Mouse (Mus musculus) MN1 (cell line): ENCODE measurements at regions not wholly inside any gene's neighbourhood (a gene's known extent, or its start where the extent isn't known, plus 50 kb on each side); places are given as distances from the start of the nearest gene placed in this dataset.

Experiments
- DNase-seq: peaks from one replicate; pipeline ENCODE4 v3.0.0-alpha.2; 2016; ENCODE audit warnings: low spot score

DNA sequence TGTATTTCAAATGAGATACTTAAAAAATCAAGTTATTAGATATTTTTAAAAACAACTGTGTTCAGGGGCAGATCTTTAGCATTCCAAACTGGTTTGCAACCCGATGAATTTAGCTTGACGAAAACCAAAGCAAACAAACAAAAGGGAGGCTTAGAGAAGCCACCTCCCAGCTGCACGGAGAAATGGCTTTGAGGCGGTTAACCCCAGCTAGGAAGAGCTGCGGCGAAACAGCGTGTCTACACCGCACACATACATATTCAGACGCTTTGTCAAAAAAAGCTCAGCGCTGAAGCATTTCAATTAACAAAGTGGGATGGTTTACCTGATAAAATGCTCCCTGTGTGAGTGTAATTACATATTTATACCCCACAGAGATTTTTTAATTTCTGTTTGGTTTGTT, 123.0 kb upstream of the Ap5m1 start:
- DNase-seq = no peak

DNA sequence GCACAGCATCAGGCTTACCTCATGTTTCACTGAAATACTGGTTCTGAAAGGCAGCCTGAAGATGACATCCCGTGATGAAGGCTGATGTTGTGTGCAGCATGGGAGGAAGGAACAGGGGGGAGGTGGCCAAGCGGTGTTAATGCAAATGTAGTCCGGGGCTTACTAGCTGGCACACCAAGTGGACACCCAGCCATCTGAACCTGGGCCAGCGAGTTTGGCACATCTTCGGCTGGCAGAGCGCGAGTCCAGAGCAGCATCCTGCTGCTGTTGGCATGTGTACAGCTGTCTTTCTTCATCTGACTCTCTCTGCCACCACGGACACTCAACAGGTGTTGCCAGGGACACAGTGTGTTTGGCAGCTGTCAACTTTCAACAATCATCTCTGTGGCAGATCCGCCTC, 135.0 kb upstream of the Ap5m1 start:
- DNase-seq = no peak

GRCm38 (mm10) chr14:48925870-48926269, 140.0 kb upstream of the Ap5m1 start:
- DNase-seq = no peak

GRCm38 (mm10) chr14:48909420-48909819, 156.5 kb upstream of the Ap5m1 start:
- no peak for DNase-seq

DNA sequence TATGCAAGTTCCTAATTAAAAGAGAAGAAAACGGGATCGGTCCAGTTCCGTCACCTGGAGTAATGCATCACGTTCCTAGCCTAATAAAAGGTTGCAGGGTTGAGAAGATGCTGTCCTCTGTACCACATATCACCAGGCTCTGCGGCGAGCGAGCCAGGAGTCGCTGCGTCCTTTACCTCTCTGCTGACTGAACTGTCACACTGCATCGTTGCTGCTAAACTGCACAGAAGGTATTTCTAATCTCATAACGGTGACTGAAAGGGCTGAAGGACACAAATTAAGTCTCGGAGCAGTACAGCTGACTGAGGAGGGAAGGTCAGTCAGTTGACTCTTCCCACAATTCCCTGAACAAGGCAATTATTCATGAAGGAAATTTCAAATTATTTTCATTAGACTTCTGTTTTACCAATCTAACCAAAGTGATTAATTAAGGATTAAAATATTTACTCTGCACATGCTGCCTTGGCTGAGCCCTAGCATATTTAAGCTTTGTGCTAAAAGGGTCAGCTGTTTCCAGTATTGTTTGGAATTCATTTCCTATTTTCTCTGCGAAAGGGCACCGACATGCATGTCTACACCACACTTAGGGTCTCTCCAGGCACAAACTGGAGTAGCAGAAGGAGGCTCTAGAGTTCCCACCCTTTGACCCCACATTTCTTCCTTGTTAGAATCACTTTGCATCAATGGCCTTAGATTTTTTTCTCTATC, 157.8 kb upstream of the Ap5m1 start:
- DNase-seq = no peak

GRCm38 (mm10) chr14:48907403-48907973, 158.4 kb upstream of the Ap5m1 start:
- no peak for DNase-seq

DNA sequence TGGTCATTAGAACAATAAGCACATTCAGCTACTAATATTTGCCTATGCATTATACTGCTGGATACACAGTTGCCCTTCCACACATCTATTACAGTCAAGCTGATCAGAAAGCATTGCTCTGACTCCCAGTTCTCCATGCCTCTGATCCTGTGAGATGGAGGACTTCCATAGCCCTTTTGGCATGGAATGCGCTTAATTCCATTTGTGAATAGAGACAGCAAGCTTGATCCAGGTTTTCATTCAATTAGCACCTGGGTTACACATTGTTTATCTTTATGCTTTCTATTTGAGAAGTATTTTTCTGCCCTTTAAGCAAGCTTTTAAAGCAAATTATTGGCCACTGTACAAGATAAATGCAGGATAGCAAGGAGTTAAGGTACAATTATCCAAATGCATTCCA, 158.9 kb upstream of the Ap5m1 start:
- no peak for DNase-seq

DNA sequence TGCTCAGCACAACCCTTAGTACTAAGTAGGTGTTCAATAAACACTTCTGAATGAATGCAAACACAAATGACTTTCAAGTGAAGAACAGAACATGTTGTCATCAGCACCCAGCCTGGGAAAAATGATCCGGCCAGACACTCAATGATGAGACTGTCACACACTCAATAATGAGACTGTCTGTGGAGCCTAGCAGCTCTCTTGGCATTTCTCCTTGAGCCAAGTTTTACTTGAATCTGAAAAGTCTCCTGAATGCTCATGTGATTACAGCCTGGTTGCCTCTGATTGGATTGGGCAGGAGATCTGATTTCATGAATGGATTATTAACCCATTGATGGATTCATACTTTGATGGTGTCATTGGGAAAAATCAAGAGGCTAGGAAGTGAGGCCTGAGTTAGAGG, 161.3 kb upstream of the Ap5m1 start:
- DNase-seq = no peak

- no peak for DNase-seq
These were observed 162.4 kb upstream of the Ap5m1 start for GRCm38 (mm10) chr14:48903526-48903925.

- DNase-seq = no peak
These were observed 165.7 kb upstream of the Ap5m1 start for GRCm38 (mm10) chr14:48900201-48900600.

- no peak for DNase-seq
These were observed 168.8 kb upstream of the Ap5m1 start for GRCm38 (mm10) chr14:48897140-48897539.

GRCm38 (mm10) chr14:48896235-48896634, 169.7 kb upstream of the Ap5m1 start:
- peak; percentile 10 for DNase-seq

- no peak for DNase-seq
These were observed 174.7 kb upstream of the Ap5m1 start for GRCm38 (mm10) chr14:48891216-48891615.

DNA sequence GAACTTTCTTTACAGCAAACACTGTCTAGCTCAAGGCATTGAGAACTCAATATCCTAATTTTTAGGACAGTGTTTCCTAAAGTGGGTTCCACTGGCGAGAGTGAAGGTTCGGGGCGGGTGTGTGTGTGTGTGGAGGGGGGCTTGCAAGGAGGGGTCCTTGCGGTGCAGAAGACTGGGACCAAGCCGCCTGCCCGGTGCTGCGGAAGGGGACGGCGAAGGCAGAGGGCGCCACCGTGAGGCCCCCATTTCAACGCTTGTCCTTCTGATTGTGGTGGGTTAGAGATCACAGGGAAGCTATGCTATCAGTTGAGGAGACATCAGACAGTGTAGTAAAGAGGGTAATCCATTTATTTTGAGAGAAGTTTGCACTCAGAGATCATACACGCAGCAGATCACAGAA, 176.9 kb upstream of the Ap5m1 start:
- no peak for DNase-seq

GRCm38 (mm10) chr14:48880041-48880440, 185.9 kb upstream of the Ap5m1 start:
- no peak for DNase-seq

- DNase-seq = no peak
These were observed 187.8 kb upstream of the Ap5m1 start for GRCm38 (mm10) chr14:48877998-48878657.

- DNase-seq = no peak
These were observed 194.6 kb upstream of the Ap5m1 start for GRCm38 (mm10) chr14:48871313-48871712.

DNA sequence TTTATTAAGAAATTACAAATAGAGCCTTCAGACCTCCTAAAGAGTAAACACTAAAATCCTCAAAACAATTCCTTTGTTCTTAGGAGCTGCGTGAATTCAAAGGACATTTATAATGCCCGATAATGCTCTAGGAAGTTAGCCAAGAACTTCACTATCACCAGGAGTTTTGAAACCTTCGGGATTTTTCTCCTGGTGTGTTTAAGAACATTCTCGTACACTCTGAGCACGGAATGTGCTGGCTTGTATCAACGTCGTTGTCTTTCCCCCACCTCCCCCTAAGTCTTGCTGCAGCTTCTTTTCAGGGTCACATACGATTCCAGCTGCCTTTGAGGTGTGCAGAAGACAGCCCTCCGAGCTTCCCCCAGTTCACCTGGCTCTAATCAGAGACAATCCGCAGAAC, 195.9 kb upstream of the Ap5m1 start:
- no peak for DNase-seq

GRCm38 (mm10) chr14:48855453-48855852, 181.8 kb upstream of the Otx2 start:
- no peak for DNase-seq

- DNase-seq = peak; percentile 64
These were observed 180.7 kb upstream of the Otx2 start for GRCm38 (mm10) chr14:48854188-48854924.

- DNase-seq = no peak
These were observed 180.0 kb upstream of the Otx2 start for GRCm38 (mm10) chr14:48853479-48854187.

DNA sequence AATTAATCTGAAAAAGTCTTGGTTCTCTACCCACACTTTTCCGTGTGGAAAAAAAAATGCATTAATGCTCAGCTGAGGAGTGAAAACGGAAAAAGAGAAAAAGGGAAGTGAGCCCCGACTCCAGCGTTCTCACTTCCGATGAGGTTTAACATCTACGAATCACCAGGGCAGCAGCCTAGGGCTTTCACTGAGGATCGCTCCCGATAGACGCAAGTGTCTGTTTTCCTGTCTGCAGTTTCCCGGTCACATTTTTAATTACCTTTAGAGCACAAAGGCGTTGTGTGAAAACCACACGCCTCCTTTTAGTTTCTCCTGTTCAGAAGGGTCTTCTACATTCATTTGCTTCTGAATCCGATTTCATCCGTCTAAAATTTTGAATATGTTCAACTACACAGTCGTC, 179.2 kb upstream of the Otx2 start:
- DNase-seq = no peak
